Mouse (Mus musculus) kidney, postnatal 0 days (tissue): Measurements from ENCODE around the gene Mrps17. TPM values are rescaled to one million over a fixed set of nuclear protein-coding genes. Genes with fewer than 3 reads are reported as not detected.
"Not testable (repeated sequence)": the region's sequence is repeated elsewhere in the genome, so short reads cannot be mapped to it uniquely, and the experiment has no call there.

Experiments used
- ATAC-seq: fragments of 200-750 bp; cut with Nextera tagmentation; replicated peaks from 2 replicates; pipeline ENCODE4 v1.8.0; 2017; ENCODE audit warnings: low read depth, moderate number of reproducible peaks, moderate TSS enrichment, moderate library complexity; ENCODE audit not compliant: low FRiP score
- DNase-seq: peaks from one replicate; pipeline ENCODE4 v3.0.0-alpha.2; 2016; ENCODE audit warnings: low spot score
- H3K27ac ChIP-seq: fragments of 300-500 bp; sonication (generic); 2 replicates; pipeline ENCODE4 v1.5.1; 2014; ENCODE audit warnings: mild to moderate bottlenecking
- H3K27me3 ChIP-seq: fragments of 300-500 bp; sonication (generic); 2 replicates; pipeline ENCODE4 v1.6.1; 2014; ENCODE audit warnings: low read length, mixed read lengths; ENCODE audit not compliant: insufficient read depth
- H3K36me3 ChIP-seq: fragments of 300-500 bp; sonication (generic); 2 replicates; pipeline ENCODE4 v1.6.1; 2014; ENCODE audit warnings: low read length, mixed read lengths; ENCODE audit not compliant: insufficient read depth
- H3K4me1 ChIP-seq: fragments of 300-500 bp; sonication (generic); replicated peaks from 2 replicates; pipeline ENCODE4 v1.6.1; 2014; ENCODE audit warnings: antibody characterized with exemption, low read length, mixed read lengths; ENCODE audit not compliant: insufficient read depth
- H3K4me2 ChIP-seq: fragments of 300-500 bp; sonication (generic); 2 replicates; pipeline ENCODE4 v1.6.1; 2014; ENCODE audit warnings: mild to moderate bottlenecking, low read length, moderate library complexity, mixed read lengths
- H3K4me3 ChIP-seq: fragments of 300-500 bp; sonication (generic); replicated peaks from 2 replicates; pipeline ENCODE4 v1.5.1; 2014; ENCODE audit warnings: low read depth, low read length
- H3K9ac ChIP-seq: fragments of 300-500 bp; sonication (generic); 2 replicates; pipeline ENCODE4 v1.6.1; 2014; ENCODE audit warnings: low read depth, low read length
- H3K9me3 ChIP-seq: fragments of 300-500 bp; sonication (generic); replicated peaks from 2 replicates; pipeline ENCODE4 v1.6.1; 2016; ENCODE audit warnings: low read length, inconsistent platforms, mixed read lengths
- CTCF ChIP-seq: IDR thresholded peaks from 2 replicates; pipeline ENCODE4 v1.5.1; 2016; ENCODE audit warnings: antibody characterized with exemption, low read depth, mild to moderate bottlenecking, moderate library complexity
- WGBS: fragments of 180-500 bp; shearing (Covaris S2); extraction: QIAGEN DNeasy Blood & Tissue Kit; methylation state at CpG from one replicate; pipeline ENCODE4 v1.1.7; 2014; 5-methylcytosine and 5-hydroxymethylcytosine counted together
- polyA plus RNA-seq: library from polyadenylated mRNA; unstranded; fragments of >200 nt; fragmentation: Nextera tagmentation; extraction: Ambion mirVana; gene quantifications from 2 replicates; pipeline ENCODE4 v1.2.1, GENCODE M21; 2015

The Mrps17 gene
- 209 and 211 TPM in 2 replicates for polyA plus RNA-seq

DNA sequence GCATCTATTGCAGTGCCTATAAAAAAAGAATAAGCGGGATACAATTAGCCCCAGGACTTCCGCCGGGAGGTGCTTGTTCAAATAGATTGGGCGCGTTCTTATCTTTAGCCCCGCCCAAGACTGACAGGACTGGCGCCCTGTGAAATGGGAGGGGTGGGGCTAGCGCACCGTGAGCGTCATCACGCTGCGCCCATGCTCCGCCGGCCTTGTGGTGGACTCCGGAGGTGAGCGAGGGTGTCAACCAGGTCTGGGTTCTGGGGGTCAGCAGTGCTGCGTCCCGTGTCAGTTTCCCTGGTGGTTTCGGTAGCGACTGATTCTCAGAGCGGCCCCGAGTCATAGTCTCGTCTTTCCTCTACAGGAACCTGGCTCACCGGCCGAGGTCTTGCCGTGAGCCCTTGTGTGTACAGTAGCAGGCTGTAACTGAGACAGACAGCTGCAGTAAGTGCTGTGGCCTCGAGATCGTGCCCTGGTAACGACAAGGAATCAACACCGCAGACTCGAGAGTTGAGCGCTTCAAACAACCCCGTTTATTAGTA lies at the start of gene Mrps17:
Gene Mrps17 (plus strand): TSS at position 172 of the 536 bp plus-strand sequence.
- H3K9ac ChIP-seq, result peak within 1 kb of the TSS; percentile 74
- peak within 1 kb of the TSS; percentile 80 for H3K4me2 ChIP-seq
- no peaks in the 10 kb centered on the region for H3K27me3 ChIP-seq
- WGBS, result under 1% methylated on average over 33 of the region's 33 CpGs
- H3K27ac ChIP-seq, result peak within 1 kb of the TSS; percentile 70
- peaks cover 7% of the 10 kb centered on the region; the same call in 1 of the 2 replicates for H3K4me1 ChIP-seq
- H3K9me3 ChIP-seq, result no peaks in the 10 kb centered on the region
- peaks cover 19% of the 10 kb centered on the region for H3K36me3 ChIP-seq
- ATAC-seq, result peak; percentile 97
- H3K4me3 ChIP-seq, result peak within 1 kb of the TSS; percentile 66
- TF ChIP-seq CTCF, result 0 out of 2 replicates have a peak, but pooled peaks have one; percentile 9
- peak; percentile 98 for DNase-seq

DNA sequence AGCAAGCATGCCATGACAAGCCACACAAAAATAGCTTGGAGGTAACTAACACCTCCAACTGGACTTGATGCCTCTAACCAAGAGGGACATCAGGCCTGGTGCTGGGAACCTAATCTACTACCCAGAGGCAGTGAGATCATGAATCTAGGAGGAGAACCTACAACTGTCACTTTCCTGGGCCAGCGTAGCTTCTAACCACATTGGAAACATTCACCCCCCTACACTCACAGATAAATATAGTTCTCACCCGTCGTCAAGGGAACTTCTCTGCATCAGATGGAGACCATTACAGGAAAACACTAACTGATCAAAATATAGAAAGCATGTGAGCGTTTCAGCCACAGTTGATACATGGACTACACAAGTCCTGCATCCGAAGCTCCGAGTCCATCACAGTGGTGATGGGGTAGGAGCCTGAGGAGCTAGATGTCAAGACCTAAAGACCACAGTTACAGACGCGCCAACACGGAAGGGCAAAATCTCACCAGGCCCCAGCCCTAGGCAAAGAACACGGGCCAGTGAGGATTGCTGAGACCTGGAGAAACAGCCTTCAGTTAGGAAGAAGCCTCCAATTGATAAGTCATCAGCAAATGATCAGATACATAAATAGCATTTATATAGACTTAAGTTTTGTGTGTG lies 48.9 kb upstream of the Mrps17 start:
- Histone ChIP-seq H3K9ac (no peak overlapping the region), H3K36me3 (no peaks in the 10 kb centered on the region), H3K9me3 (no peaks in the 10 kb centered on the region), H3K27me3 (no peaks in the 10 kb centered on the region), H3K4me2 (no peak overlapping the region), H3K4me1 (0 out of 2 replicates have a peak, but pooled peaks cover 5% of the 10 kb centered on the region), H3K4me3 (no peak overlapping the region), H3K27ac (no peak overlapping the region)
- no peak for TF ChIP-seq CTCF
- DNase-seq, result no peak
- WGBS, result 93% methylated on average over 10 of the region's 10 CpGs
- ATAC-seq, result no peak

DNA sequence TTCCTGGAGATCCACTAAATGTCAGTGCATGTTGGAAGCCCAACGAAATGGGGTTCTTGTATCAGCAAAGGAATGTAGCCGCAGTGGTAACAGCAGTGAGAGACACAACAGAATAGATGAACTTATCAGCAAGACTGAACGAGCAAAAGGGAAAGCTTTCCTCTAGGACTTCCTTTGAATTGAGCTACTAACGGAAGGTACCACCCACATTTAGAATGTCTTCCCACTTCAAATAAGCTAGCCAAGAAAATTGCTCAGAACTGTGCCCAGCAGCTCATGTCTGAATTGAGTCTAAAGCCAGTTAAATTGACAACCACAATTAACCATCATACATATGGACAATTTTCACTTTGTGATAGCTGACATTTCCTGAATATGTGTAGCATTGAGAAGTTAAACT lies 47.4 kb upstream of the Mrps17 start:
- no peak overlapping the region for H3K27ac ChIP-seq
- no peak overlapping the region for H3K9ac ChIP-seq
- H3K4me2 ChIP-seq, result no peak overlapping the region
- ATAC-seq (no peak), DNase-seq (no peak)
- no peaks in the 10 kb centered on the region for H3K36me3 ChIP-seq
- no peaks in the 10 kb centered on the region for H3K9me3 ChIP-seq
- H3K4me1 ChIP-seq, result 0 out of 2 replicates have a peak, but pooled peaks cover 5% of the 10 kb centered on the region
- H3K4me3 ChIP-seq, result no peak overlapping the region
- TF ChIP-seq CTCF, result no peak
- no peaks in the 10 kb centered on the region for H3K27me3 ChIP-seq
- WGBS, result 90% methylated on average over 4 of the region's 4 CpGs

DNA sequence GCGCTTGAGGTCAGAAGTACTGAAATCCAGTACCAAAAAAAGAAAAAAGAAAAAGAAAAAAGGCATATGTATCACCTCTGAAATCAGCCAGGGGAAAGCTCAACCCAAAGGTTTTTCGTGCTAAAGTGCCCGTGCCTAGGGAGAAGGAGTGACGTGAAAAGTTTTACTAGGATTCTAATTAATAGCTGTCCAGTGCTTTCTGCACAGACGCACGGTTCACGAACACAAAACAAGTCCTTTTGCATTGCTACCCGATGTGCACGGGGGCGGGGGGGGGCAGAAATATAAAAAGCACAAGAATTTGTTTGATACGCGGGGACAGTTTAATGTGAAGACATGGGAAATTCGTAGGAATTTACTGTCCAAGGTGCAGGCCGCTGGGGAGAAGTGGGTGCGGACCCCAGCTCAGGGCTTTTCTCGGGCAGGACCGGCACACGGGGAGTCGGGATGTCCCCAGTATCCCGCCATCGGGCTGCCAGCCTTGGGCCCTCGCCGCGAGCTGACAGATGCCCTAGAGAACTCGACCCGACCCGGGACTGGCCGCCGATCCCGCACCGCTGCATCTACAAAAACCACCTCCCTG lies 45.8 kb upstream of the Mrps17 start:
- DNase-seq, result peak; percentile 31

DNA sequence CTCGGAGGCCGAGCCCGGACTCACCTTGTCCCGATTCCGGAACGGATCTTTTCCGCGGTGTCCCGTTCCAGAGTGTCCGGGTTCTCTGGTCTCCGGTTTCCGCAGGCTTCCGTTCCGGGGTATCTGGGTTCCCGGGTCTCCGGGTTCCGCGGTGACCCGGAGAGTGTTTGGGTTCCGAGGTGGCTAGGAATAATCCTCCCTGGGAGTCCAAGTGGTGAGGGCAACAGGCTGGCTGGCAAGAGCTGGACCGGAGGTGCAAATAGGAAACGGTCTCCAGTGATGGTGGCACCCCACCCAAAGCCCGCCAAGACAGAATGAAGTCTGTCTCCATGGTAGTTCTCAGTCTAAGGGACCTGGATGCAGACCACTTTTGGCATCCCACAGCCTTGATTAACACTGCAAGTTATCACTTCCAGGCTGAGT lies 45.2 kb upstream of the Mrps17 start, which contains the start of gene Zfp11:
Gene Zfp11 (minus strand): TSS at position 64 of the 423 bp plus-strand sequence.
- Histone ChIP-seq H3K9me3 (no peaks in the 10 kb centered on the region), H3K27me3 (no peaks in the 10 kb centered on the region), H3K27ac (peak within 1 kb of the TSS; percentile 76), H3K36me3 (no peaks in the 10 kb centered on the region), H3K4me2 (peak within 1 kb of the TSS; percentile 79), H3K9ac (peak within 1 kb of the TSS; percentile 92), H3K4me1 (0 out of 2 replicates have a peak, but pooled peaks cover 5% of the 10 kb centered on the region), H3K4me3 (peak within 1 kb of the TSS; percentile 88)
- no peak for TF ChIP-seq CTCF
- DNase-seq, result peak; percentile 79
- WGBS, result under 1% methylated on average over 23 of the region's 23 CpGs
- ATAC-seq, result peak; percentile 90

More for the DNA sequence above, 45.8 kb upstream of the Mrps17 start:
- H3K4me2 ChIP-seq, result peak overlapping the region; percentile 79
- peak overlapping the region; percentile 76 for H3K27ac ChIP-seq
- peak overlapping the region; percentile 92 for H3K9ac ChIP-seq
- no peaks in the 10 kb centered on the region for H3K9me3 ChIP-seq
- peak; percentile 75 for ATAC-seq
- no peak for TF ChIP-seq CTCF
- 0 out of 2 replicates have a peak, but pooled peaks cover 5% of the 10 kb centered on the region for H3K4me1 ChIP-seq
- H3K27me3 ChIP-seq, result no peaks in the 10 kb centered on the region
- no peaks in the 10 kb centered on the region for H3K36me3 ChIP-seq
- WGBS, result under 1% methylated on average over 31 of the region's 31 CpGs
- peak overlapping the region; percentile 88 for H3K4me3 ChIP-seq

DNA sequence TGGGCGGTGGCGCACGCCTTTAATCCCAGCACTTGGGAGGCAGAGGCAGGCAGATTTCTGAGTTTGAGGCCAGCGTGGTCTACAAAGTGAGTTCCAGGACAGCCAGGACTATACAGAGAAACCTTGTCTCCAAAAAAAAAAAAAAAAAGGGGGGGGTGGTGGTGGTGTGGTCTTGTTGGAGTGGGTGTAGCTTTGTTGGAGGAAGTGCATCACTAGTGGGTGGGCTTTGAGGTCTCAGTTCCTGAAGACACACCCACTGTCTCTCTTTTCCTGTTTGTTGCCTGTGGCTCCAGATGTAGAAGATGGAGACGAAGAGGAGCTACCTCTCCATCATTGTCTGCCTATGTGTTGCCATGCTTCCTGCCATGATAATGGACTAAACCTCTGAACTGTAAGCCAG lies 30.2 kb upstream of the Mrps17 start:
- not testable (repeated sequence) for ATAC-seq, H3K4me2 ChIP-seq, H3K9me3 ChIP-seq, H3K36me3 ChIP-seq, H3K9ac ChIP-seq, H3K27ac ChIP-seq, H3K4me3 ChIP-seq, H3K27me3 ChIP-seq, H3K4me1 ChIP-seq, DNase-seq
- WGBS, result 84% methylated on average over 5 of the region's 5 CpGs
